Mouse (Mus musculus) spleen, adult 2 months (tissue): ENCODE data around the gene Gng2. TPM values are rescaled to one million over a fixed set of nuclear protein-coding genes. Genes with fewer than 3 reads are reported as not detected.
"Not testable (repeated sequence)": the region's sequence is repeated elsewhere in the genome, so short reads cannot be mapped to it uniquely, and the experiment has no call there.

Experiments used
- DNase-seq, 2 experiments: peaks; one replicate each; pipeline versions ENCODE4 v3.0.0 to v3.0.0-alpha.2; 2012 to 2021; ENCODE audit warnings: low spot score in 2 of 2, low read depth in 1 of 2
- H3K27ac ChIP-seq: fragments of 200-500 bp; 2 replicates; pipeline ENCODE4 v1.5.1; 2012; ENCODE audit warnings: low read length, inconsistent platforms; ENCODE audit not compliant: insufficient read depth
- H3K27me3 ChIP-seq: fragments of 200-500 bp; 2 replicates; pipeline ENCODE4 v1.6.1; 2012; ENCODE audit warnings: mild to moderate bottlenecking, moderate library complexity, low read length, inconsistent platforms; ENCODE audit not compliant: control insufficient read depth, insufficient read depth
- H3K36me3 ChIP-seq: fragments of 200-500 bp; 2 replicates; pipeline ENCODE4 v1.6.1; 2012; ENCODE audit warnings: mild to moderate bottlenecking, low read length, inconsistent platforms; ENCODE audit not compliant: control insufficient read depth, insufficient read depth
- H3K4me1 ChIP-seq: fragments of 200-500 bp; 2 replicates; pipeline ENCODE4 v1.6.1; 2011; ENCODE audit warnings: inconsistent platforms; ENCODE audit not compliant: control insufficient read depth, insufficient read depth, insufficient read length
- H3K4me3 ChIP-seq: fragments of 200-500 bp; 2 replicates; pipeline ENCODE4 v1.5.1; 2011; ENCODE audit warnings: mild to moderate bottlenecking, inconsistent platforms; ENCODE audit not compliant: insufficient read depth, insufficient read length; ENCODE audit errors: extremely low read depth
- CTCF ChIP-seq: fragments of 200-500 bp; IDR thresholded peaks from 2 replicates; pipeline ENCODE4 v1.5.1; 2011; ENCODE audit warnings: mild to moderate bottlenecking, inconsistent platforms; ENCODE audit not compliant: insufficient read depth, insufficient read length, insufficient replicate concordance; ENCODE audit errors: extremely low read depth
- POLR2A ChIP-seq: fragments of 200-500 bp; IDR thresholded peaks from 2 replicates; pipeline ENCODE4 v1.6.1; 2011; ENCODE audit warnings: low read depth, low read length, inconsistent platforms
- WGBS: fragments of 180-500 bp; shearing (Covaris S2); methylation state at CpG from one replicate; pipeline ENCODE4 v1.1.7; 2018; 5-methylcytosine and 5-hydroxymethylcytosine counted together
- polyA plus RNA-seq: library from polyadenylated mRNA; depleted of rRNA; stranded (reverse); fragments of >200 nt; gene quantifications from 2 replicates; pipeline ENCODE4 v1.2.3, GENCODE M21; 2012

The Gng2 gene
- polyA plus RNA-seq, 1 experiment: 25.1 TPM

DNA sequence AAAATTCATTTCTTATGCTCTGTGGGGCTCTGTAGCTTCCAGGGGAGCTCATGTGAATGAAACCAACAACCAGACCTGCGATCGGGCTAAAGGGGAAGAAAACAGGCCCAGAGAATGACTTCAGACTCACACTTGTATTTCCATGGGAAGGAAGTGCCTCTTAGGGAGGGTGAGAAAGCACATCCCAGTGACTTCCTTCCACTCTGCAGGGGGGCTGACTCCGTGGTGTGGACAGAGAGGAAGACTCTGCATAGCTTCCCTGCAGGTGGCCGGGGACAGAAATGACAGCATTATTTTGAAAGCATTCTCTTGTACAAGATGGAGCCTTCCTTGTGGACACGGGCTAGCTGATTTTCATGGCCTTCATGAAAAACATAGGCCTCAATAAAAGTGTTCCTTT lies 73.4 kb downstream of the Gng2 start:
- TF ChIP-seq POLR2A (no peak), CTCF (no peak)
- DNase-seq: no peak
- Histone ChIP-seq H3K36me3 (no peaks in the 10 kb centered on the region), H3K27me3 (no peaks in the 10 kb centered on the region), H3K4me3 (no peak overlapping the region), H3K4me1 (no peaks in the 10 kb centered on the region), H3K27ac (no peak overlapping the region)
- 28% methylated on average over 5 of the region's 5 CpGs for WGBS

DNA sequence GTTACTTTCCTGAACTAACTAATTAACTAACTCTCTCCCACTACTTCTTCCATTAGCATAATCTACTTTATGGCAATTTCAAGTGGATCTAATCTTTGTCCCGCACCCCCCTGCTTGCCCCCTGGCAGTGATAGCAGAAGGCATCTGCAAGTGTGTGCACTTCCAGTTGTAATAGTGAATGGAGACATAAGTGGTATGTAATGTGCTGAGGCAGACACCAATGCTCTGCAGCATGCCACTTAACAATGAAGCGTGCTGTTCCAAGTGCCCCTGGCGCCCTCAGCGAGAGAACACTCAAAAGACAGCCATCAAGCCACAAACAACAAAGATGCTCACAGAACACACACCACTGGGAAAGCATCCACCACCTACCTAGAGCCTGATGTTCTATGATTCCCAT lies 76.9 kb downstream of the Gng2 start:
- Histone ChIP-seq H3K27ac (no peak overlapping the region), H3K4me1 (no peaks in the 10 kb centered on the region), H3K4me3 (no peak overlapping the region), H3K36me3 (no peaks in the 10 kb centered on the region), H3K27me3 (no peaks in the 10 kb centered on the region)
- DNase-seq: no peak
- TF ChIP-seq POLR2A (no peak), CTCF (no peak)
- over 99% methylated on average over 4 of the region's 4 CpGs for WGBS

DNA sequence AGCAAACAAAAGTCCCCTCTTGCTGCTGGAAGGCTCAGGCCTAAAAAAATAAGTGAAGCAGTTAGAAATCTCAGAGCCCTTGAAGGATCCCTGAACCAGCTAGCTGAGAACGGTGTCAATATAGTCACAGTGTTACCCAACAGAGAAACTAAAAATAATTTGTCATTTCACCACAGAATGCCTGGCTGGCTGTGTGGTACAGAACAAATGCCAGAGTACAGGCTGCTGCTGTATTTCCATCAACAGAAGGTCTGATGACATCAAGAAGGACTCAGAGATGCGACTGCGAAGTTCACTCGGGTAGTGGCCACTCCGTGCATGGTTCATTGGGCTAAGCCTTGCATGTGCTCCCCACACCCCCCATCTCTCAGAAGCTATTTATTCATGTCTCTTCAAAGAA lies 89.9 kb downstream of the Gng2 start:
- H3K27me3 ChIP-seq: no peaks in the 10 kb centered on the region
- H3K36me3 ChIP-seq: peaks cover 15% of the 10 kb centered on the region
- no peaks in the 10 kb centered on the region for H3K4me1 ChIP-seq
- TF ChIP-seq CTCF (no peak), POLR2A (no peak)
- H3K4me3 ChIP-seq: no peak overlapping the region
- no peak for DNase-seq
- no peak overlapping the region for H3K27ac ChIP-seq
- WGBS: 92% methylated on average over 5 of the region's 5 CpGs

DNA sequence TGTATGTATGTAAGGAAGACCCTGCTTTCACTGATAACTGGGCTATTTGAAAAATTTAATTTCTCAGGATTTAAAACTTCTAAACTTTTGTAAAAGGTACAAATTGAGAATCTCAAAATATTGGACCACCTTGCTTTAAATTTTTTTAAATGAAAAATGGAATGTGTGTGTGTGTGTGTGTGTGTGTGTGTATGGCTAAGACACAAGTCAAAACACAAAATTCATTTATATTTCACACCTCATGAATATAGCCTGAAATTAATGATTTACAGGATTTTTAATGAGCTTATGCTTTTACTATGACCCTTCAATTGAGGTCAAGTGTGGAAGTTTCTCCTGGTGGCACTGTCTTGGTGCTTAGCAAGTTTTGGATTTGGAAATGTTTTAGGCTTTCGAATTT lies 93.0 kb downstream of the Gng2 start:
- not testable (repeated sequence) for H3K36me3 ChIP-seq, DNase-seq, H3K27me3 ChIP-seq, H3K27ac ChIP-seq, H3K4me3 ChIP-seq, H3K4me1 ChIP-seq
- WGBS: 93% methylated on average over 1 of the region's 1 CpGs

DNA sequence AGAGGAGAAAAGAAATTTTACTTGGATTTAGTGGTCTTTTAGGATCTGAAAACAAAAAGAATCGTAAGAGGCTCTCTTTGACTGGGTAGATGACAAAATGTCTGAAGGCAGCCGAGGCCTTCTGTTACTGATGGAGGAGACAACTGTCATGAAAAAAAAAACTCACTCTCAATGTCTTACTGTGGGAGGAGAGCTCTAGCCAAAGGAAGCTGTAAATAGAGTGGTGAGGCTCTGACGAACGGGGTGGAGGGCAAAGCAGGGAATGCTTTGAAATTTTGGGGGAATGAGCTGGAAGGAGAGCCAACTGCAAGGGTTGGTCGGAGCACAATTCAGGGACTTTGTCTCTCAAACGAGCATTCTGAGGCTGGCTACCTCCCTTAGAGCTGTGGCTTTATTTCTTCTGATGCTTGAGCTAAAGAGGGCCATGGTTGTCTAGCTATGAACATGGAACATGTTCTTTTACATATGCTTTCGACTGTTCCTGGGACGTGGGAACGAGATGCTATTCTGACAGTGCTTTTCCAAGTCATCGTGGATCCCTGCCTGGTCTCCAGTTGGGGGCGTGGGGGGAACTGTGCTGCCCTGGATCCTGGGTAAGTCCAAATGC lies 103.1 kb downstream of the Gng2 start:
- Histone ChIP-seq H3K27ac (no peak overlapping the region), H3K27me3 (no peaks in the 10 kb centered on the region), H3K4me3 (no peak overlapping the region), H3K36me3 (peaks cover 13% of the 10 kb centered on the region), H3K4me1 (no peaks in the 10 kb centered on the region)
- WGBS: 93% methylated on average over 11 of the region's 11 CpGs
- TF ChIP-seq POLR2A (no peak), CTCF (no peak)
- no peak for DNase-seq

DNA sequence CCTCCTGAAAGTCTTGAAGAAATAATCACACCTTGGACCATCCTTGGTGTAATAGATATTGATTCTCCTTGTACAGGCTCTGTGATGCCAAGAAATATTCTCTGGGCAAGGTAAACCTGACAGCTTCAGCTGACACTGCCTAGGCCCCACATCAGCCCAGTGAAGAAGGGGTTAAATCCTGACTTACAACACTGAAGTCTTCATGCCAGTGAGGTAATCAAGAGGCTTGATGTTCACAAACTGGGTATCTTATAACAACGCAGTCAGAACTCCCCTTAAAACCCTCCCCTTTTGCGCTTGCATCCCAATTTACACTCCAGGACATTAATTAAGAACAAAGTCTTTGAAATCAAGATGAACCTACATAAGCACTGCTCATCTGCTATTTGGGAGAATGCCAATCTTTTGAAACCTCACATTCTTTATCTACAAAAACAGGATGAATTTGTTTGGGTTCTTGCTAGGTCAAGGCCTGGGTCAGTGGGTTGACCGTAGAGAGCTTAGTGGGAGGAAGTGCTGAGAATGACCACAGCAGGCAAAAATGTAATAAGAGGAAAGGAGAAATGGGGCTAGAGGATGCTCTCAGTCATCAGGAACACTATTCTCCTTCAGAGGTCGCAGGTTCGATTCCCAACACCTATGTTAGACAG lies 110.0 kb downstream of the Gng2 start:
- H3K36me3 ChIP-seq: no peaks in the 10 kb centered on the region
- H3K27me3 ChIP-seq: no peaks in the 10 kb centered on the region
- no peak for DNase-seq
- H3K4me1 ChIP-seq: no peaks in the 10 kb centered on the region
- H3K4me3 ChIP-seq: no peak overlapping the region
- TF ChIP-seq POLR2A: no peak
- no peak for TF ChIP-seq CTCF
- 76% methylated on average over 5 of the region's 5 CpGs for WGBS
- H3K27ac ChIP-seq: no peak overlapping the region

DNA sequence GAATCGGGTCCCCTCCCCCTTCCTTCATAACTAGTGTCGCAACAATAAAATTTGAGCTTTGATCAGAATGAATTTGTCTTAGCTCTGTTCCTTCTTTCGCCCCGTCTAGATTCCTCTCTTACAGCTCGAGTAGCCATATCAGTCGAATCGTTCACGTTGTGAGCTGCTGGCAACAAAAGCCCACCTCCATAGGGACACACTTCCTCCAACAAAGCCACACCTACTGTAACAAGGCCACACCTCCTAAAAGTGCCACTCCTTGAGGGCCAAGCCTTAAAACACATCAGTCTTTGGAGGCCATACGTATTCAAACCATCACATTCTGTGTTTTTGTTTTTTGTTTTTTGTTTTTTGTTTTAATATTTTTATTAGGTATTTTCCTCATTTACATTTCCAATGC lies 112.3 kb downstream of the Gng2 start:
- not testable (repeated sequence) for H3K36me3 ChIP-seq, H3K4me3 ChIP-seq, H3K4me1 ChIP-seq, DNase-seq, H3K27ac ChIP-seq, H3K27me3 ChIP-seq
- 85% methylated on average over 9 of the region's 9 CpGs for WGBS
